Mouse (Mus musculus): Measurements from ENCODE around the gene Cradd.
A peak's percentile ranks its signal among the peaks of the same experiment; 100 is the strongest.

The Cradd gene

DNA sequence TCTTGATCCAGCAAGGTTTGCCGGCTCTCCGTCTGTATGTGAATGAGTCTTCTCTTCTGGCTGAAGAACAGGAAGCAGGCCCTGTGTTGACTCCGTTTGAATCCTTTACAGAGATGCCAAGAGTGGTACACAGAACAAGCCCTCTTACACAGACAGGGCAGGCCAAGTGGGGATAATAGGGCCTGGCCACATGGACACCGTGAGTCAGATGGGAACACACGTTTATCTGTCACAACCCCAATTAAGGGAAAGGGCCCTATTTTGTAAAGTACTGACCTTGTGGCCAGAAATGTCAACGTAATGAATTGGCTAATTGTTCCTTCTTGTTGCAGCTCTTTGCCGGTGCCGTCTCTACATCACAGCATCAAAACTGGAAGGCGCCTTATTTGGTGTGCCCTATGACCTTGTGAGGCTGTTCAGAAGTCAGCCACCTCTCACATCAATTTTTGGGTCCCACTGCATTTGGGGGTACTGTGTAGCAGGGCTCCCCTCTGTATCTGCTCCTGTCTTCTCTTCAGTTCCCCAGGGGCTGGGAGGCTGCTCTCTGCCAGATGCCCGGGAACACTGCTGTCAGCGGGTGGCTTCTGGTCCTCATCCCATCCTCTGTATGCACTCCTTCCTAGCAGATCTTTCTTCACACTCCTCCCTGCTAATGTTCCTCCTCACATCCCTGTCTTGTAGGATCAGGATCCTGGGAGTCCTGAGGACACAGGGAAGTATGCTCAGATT lies 124.2 kb downstream of the Cradd start:
- no peak for DNase-seq (ENCODE audit: low spot score)

DNA sequence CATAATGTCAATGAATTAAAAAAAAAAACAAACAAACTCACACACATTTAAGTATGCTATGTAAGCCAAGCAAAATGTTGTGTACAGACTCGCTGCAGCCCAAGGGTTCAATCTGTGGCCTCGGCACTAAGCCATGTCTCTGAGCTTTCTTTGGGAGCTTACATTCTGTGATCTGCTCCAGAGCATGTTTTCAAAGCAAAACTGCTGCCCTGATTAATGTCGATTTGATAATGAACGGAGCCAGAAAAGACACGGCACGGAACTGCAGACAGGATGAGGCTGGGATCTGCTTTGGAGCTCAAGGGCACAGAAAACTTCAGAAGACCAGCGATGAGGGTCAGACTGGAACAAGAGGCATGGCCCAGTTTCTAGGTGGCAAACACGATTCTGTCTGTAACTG lies 126.6 kb downstream of the Cradd start:
- no peak for DNase-seq (ENCODE audit: low spot score)

DNA sequence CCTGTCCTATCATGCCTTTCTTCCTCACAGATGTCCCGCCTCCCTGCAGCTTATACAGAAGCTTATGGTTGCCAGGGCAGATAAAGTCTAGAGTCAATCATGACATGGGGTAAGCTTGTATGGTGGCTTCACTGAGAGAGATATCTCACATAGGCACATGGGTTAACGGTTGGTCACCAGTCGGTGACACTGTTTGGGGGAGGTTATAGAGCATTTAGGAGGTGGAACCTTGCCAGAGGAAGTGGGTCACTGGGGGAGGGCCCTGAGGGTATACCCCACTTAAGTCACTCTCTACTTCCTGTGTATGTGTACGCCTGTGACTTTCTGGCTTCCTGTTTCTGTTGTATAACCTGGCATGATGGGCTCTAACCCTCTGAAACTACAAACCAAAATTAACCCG lies 128.2 kb downstream of the Cradd start:
- no peak for DNase-seq (ENCODE audit: low spot score)

DNA sequence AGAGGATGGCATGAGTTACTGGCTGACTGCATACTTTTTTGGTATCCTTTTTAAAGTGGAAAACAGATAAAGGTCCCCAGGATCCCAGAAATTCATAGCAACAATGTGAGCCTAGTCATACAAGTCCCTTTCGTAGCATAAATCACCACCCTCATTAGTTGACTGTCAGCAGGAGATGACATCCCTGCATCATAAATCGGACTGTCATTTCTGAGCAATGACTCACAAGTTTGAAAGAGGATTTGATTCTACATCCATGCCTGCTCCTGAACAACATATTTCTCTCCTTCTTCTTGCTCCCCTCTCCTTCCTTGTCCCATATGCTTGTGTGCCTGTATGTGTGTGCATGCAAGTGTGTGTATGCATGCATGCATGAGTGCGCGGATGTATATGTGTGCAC lies 129.2 kb downstream of the Cradd start:
- DNase-seq (ENCODE audit: low spot score) = no peak

DNA sequence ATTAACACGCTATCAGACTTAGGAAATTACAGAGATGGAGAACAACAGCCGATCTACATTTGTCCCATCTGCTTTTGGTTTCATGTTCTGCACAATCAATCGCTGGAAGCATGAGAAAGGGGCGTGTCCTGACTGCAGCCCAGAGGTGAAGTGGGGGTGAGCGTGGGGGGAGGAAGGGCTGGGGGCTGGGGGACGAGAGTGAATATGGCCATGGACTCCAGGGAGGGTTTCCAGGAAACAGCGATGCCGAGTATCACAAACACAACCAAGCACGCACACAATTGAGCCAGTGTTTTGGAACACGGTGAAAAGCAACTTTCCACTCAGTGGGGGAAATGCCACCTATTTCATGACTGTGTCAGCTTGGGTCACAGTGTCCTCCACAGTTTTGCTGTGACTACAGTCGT lies 130.1 kb downstream of the Cradd start:
- no peak for DNase-seq (ENCODE audit: low spot score)

DNA sequence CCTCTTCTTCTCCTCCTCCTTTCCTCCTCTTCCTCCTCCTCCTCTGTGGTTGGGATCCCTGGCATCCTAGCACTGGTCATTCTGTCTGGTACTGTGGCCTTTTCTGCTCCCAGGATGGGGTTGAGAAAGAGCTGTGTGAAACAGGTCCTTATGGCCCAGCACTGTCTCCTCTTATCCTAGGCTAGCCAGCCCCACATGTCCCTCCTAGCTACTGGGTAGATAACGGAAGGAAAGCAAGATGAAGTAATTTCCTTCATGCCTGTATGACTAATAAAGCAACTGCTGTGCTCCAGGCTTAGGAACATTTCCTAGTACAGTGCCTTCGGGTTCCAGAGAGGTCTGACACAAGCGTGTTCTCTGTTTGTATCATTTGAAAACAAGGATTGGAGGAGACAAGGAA lies 132.1 kb downstream of the Cradd start:
- DNase-seq (ENCODE audit: low spot score) = no peak

DNA sequence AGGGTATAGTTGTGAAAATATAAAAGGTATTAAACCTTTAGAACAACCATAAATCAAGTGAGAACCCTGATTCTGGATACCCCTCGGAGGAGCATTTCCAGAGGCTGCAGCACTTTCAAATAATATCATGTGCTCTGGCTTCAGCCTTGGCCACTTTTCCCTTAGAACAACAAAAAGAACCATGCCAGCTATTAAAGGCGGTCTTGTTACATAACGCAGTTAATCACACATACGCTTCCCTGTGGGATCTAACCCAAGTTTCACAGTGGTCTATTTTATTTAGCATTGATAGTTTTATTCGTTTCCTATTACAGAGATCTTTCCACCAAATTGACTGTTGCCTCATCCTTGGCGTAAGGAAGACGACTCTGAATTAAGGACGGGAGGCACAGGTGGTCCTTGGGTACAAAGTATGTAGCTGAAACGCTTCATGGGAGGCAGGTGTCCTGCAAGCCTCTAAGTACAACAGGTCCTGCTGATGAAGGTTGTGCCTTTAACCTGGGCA lies 132.7 kb downstream of the Cradd start:
- no peak for DNase-seq (ENCODE audit: low spot score)

DNA sequence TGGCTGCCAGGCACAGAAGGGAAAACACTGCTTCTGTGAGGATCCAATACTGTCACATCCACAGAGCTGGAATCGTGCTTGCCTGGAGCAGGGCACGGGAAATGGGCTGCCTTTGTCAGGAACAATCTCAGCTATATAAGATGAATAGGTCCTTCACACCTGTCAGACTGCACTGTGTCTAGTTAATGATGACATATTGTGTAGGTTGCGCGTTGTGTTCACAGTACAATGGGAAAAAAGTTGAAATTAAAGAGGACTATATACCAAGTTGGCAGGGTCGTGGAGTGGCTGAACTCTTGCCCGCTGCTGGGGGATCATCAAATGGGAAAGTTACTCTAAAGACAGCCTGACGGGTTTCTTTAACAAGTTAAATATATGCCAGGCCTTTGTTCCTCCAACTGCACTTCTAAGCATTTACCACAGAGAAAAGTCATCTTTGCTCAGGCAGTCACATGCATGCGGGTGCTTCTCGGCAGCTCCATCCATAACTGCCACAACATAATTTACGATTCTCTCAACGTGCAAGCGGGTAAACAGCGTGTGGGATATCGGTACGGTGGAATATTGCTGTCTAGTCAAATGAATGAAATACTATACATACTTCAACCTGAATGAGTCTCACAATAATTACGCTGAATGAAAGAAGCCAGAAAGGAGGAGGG lies 134.3 kb downstream of the Cradd start:
- no peak for DNase-seq (ENCODE audit: low spot score)

DNA sequence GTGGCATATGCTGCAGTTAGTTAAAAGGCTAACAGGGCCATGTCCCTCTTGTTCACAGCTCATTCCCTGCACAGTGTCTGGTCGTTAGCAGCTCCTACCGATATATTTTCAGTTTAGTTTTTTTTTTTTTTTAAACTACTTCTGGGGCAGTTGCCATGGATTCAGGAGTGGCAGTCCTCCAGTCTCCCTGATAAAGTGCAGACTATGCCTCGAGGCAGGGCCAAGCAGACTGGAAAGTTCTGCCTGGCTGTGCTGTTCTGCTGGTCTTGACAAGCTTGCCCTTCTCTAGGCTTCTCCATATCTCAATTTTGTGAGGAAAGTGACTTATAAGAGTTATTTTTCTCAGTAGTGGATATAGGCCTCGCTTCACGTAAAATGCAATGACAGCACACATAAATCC lies 139.7 kb downstream of the Cradd start:
- no peak for DNase-seq (ENCODE audit: low spot score)

DNA sequence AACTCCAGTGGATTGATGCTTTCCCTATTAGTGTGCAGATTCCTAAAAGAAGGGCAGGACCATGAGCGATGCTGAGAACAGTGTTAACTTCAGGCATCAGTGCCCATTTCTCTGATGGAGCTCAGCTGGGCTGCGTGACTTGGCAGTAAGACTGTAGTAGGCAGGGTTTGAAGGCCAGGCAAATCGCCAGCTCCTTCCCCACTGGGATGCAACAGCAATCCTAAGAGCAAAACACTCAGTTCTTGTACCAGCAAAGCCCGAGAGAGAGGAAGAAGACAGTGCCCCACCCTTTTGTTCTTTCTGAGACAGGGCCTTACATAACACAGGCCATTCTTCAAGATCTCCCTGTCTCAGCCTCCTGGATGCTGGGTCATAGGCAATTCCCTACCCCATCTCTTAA lies 140.9 kb downstream of the Cradd start:
- no peak for DNase-seq (ENCODE audit: low spot score)

DNA sequence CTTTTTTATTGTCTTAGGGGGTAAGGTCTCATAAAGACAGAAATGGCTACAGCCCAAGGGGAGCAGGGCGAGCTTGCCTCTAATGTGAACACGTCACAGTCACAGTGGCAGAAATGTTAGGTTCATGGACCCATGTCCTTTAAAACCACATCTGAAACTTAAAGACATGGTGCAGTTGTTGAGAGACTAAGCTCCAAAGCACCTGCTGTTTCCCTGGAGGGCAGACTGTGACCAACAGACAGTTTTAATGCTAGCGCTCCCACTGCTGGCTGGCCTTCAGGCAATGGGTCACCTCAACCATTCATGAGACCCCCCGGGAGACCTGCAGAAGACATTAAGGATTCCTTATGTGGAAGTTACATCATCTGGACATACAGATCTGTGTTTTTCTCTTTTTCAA lies 141.5 kb downstream of the Cradd start:
- no peak for DNase-seq (ENCODE audit: low spot score)

DNA sequence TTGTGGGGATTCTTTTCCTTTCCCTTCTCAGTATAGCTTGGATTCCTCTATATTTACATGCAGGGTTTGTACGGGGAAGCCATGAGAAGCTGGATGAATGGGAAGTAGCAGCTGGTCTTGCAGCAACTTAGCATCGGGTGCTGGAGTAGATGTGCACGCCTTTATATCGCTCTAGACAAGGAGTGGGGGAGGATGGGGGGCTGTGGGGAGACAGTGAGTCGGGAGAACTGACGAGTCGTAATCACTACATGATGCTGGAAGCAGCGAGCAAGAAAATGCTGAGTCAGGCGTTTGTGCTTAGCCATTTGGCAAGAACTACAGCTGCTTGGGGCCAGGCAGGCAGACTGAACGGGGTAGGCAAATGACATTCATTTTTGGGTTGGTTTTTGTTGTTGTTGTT lies 142.4 kb downstream of the Cradd start:
- peak; percentile 42 for DNase-seq (ENCODE audit: low spot score)

DNA sequence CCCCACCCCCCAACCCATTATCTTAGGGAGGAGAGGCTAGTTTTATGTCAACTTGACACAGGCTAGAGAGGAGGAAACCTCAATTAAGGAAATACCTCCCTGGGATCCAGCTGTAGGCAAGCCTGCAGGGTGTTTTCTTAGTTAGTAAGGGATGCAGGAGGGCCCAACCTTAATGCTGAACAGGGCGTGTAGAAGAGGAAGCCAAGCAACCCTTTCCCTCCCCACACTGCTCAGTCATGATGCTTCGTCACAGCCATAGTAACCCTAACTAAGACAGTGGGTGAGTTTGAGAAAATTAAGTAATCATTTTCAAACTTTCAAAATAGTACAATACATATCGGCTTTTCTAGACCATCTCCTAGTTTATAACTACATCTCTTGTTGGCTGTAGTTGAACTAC lies 143.0 kb downstream of the Cradd start:
- DNase-seq (ENCODE audit: low spot score) = no peak

DNA sequence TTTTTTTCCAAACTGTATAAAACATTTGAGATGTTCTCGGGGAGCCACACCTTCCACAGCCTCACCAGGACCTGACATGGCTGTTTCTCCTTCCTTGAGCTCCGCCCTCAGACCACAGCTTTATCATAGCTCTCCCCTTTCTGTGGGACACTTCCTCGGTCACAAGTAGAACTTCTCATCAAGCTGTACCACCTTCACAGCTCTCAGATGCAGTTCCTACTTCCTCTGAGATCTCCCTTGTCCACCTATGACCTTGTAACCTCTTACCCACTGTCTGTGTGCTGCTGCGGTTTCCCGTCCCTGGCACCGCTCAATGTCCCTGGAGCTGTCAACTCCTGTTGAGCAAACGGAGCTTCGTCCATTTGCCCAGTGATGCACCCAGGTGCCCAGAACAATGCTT lies 143.8 kb downstream of the Cradd start:
- DNase-seq (ENCODE audit: low spot score) = no peak

DNA sequence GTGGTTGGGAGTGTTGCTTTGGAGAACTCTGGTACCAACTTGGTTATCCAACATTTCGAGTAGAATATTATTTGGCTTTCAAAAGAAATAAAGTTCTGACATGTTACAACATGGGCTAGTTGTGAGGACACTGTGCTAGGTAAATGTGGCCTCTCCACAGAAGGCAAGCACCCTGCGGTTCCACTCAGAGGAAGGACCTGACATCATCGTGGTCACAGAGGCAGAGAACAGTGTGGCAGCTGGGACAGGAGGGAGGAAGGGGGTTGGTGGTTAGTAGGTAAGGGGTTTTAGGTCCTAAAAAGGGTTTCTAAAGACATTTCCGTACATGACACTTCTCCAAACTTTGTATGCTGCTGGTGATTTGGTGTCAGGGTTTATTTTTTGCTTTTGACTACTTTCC lies 145.1 kb downstream of the Cradd start:
- no peak for DNase-seq (ENCODE audit: low spot score)

DNA sequence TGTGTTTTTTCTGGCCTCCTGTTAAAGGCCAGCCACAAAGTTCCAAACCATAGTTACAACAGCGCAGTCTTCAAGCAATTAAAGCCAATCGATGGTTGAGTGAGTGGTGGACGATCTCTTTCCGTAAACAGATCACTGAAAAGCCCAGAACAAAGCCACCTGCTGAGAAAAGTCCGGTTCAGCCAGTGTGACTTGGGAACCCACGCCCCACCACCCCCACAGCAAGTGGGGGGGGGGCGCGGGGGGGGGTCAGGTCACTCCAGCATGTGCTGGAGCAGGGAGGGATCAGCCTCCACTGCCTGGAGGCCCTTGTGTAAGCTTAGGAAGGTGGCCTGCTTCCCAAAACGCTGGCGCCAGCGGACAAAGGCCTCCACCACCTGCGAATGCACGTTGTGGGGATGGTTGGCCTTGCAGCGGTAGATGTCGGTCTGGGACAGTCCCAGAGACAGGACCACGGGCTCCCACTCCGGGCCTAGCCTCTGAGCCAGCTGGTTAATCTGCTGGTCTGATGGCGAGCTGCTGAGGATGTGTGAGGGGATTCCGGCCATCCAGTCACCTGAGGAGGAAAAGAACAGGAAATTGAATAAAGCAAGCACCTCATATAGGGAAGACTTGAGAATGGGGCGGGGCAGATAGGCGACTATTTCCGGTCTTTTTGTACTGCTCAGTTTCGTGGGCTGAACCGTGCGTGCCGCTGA lies 148.4 kb downstream of the Cradd start:
- DNase-seq (ENCODE audit: low spot score) = no peak

DNA sequence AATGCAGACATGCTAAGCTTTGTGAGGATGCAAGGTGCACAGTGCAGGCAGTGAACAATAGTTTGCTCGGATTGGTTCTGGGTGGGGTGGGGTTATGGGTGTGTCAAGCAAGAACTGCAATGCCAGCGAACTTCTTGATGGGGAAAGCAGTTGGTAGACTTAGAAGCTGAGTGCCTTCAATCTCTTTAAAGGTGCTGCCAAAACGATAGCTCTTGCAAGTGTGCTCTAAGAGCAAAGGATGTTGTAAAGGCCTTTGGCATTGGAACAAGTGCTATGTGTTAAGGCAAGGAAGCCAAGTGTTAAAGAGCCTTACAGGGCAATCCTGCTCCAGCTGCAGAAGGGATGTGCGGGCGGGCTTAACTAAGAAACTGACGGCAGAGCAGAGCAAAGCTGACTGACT lies 149.7 kb downstream of the Cradd start:
- no peak for DNase-seq (ENCODE audit: low spot score)

DNA sequence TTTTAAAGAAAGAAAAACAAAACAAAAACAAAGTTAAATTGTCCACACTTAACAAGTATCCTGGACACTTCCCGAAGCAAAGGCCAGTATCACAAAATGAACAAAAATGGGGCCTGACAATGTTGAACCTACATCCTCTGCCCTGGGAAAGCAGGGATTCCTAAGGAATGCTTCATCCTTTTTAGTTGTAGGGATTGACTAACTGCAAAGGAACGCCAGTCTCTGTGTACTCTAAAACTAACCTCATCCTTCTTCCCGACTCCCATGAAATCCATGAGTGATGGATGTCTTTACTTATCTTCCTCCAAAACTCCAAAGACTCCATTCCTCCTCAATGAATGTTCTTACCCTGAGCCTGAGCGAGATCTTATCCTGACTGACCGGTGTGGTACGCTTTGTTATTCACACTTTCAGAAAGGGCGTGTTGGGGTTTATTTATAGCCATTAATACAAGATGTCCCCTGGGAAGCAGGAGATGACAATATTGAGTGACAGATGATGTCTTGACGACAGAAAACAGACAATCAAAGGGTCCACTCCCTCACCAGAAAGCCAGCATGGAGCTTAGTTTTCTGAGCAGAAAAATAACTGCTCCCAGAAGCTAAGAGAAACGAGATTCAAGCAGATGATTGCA lies 153.1 kb downstream of the Cradd start:
- no peak for DNase-seq (ENCODE audit: low spot score)

DNA sequence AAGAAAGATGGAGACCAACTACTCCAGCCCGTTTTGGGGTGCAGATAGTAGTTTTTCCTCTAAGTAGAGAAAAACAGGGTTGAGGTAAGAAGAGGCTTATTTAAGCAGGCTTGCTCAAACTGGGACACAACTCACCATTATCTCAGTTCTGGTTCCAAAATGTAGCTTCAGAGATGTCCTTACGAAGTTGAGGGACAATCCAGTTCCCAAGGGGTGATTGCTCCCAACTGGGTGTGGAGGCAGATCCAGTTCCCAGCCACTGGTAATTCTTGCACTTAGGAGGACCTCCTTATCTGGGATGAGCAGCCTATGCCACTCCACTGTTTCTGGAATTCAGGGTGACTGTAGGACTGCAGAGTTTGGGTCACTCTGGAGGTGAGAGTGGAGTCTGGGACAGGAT lies 159.0 kb downstream of the Cradd start:
- no peak for DNase-seq (ENCODE audit: low spot score)

DNA sequence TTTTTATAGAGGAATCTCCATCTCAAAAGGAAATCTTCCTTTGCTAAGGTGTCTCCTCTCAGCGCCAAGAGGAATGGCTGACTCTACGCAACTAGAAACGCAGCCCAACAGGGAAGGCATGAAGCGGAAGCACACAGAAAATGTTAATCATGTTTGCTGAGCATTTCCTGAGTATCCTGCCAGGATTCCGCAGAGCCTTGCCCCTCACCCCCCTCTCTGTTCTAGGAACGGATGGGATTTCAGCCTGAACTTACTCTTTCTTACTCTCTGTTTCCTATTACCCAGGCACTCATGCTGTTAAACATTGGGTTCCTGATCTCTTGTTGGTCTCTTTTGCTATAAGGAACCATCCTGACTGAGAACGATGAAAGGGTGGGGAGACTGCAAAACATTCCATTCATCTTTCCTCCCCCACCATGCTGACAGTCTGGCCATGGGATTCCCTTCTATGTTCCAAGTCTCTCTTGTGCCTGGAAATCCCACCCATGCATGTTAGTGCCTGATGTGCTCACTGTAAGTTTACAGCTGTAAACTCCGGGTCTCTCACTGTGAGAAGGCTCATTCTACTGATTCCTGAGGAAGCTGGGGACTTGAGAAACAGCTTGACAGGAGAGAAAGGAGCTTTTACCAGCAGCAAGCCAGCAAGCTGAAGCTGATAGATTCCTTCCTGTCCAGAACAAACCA lies 161.1 kb downstream of the Cradd start:
- DNase-seq (ENCODE audit: low spot score) = no peak

DNA sequence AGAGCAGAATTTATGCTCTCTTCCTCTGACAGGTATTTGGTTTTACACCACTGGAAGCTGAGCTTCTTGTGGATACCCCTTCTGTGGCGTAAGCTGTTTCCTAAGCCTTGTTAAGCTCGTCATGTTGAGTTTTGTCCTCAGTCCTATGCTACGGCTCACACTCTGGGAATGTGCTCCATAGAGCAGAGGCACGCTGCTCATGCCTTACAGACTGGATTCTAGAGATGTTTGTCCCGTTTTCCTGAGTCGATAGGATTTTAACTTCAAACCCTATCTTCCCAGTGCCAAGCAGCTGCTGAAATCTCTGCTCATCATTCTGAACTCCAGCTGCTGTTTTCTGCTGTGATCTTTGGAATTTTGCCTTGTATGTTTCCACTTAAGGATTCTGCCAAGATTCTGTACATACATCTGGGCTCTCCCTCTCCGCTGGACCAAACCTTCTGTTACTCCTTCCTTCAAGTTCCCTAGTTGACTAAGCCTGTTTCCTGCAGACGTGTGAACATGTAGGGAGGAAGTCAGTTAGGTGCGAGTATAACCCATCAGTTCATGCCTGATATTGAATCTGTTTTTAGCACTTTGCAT lies 164.2 kb downstream of the Cradd start:
- DNase-seq (ENCODE audit: low spot score) = no peak

DNA sequence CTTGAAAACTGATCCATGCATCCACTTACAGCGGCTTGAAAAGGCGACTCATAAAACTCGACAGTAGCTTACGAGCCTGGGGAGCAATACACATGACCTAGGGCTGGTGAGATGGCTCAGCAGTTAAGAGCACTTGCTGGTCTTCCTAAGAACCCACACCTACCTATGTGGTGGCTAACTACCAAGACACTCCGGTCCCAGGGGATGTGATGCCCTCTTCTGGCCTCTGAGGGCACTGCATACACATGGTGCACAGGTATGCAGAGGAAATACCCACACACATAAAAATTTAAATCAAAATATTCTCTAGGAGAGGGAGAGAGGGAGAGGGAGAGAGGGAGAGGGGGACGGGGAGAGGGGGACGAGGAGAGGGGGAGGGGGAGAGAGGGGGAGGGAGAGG lies 167.5 kb downstream of the Cradd start:
- DNase-seq (ENCODE audit: low spot score) = no peak
